ENCODE assay signal across 13 mouse cellular contexts in genomic region chr8:124375168-124375567, GRCm38 (mm10).
DNase-seq lines count a peak whose midpoint lies in the region; ATAC-seq and TF ChIP-seq lines count a peak whose summit lies in the region.
"Had no signal": no experiment of that assay in that cellular context is flagged by ENCODE, and none has a peak within 500 bp of the region (broad histone marks: within the 10 kb centered on the region; RNA-seq: fewer than 3 reads in every experiment).

No protein-coding gene starts in this region.

- no peak overlapping the region for H3K9ac ChIP-seq in heart, embryonic 15.5 days

- no peak overlapping the region for H3K4me2 ChIP-seq in heart, embryonic 15.5 days
- H3K4me2 ChIP-seq: limb, embryonic 12.5 days had no signal

- no peak overlapping the region for H3K4me3 ChIP-seq in heart, embryonic 15.5 days
- H3K4me3 ChIP-seq in olfactory bulb, adult 2 months (ENCODE audit: insufficient read depth, low read depth, low read length): no peak overlapping the region
- H3K4me3 ChIP-seq: heart, adult 2 months; limb, embryonic 12.5 days had no signal

- 55% methylated on average over 6 of the region's 6 CpGs for WGBS in heart, embryonic 15.5 days
- 64% methylated on average over 6 of the region's 6 CpGs for WGBS in olfactory bulb, adult 2 months

- H3K36me3 ChIP-seq in heart, embryonic 15.5 days: no peaks in the 10 kb centered on the region
- H3K36me3 ChIP-seq: limb, embryonic 12.5 days had no signal

- no peak for TF ChIP-seq POLR2A in olfactory bulb, adult 2 months (IDR thresholded peaks at IDR 0.05; ENCODE audit: insufficient read depth, low read depth, low read length)

- peak; percentile 48 for DNase-seq in adrenal gland, postnatal 10 days
- DNase-seq in adrenal gland, postnatal 4 days (ENCODE audit: low spot score in 2 of 2): no peak
- DNase-seq in heart, adult 8-10 months (ENCODE audit: low spot score): no peak
- peak; percentile 60 for DNase-seq in lung, postnatal 10 days
- no peak for DNase-seq in lung, adult 18-20 months
- no peak for DNase-seq in thymus, postnatal 4 days
- DNase-seq: kidney, postnatal 10 days; right cerebral cortex, postnatal 25 days had no signal

- no peak for TF ChIP-seq CTCF in olfactory bulb, adult 2 months (IDR thresholded peaks at IDR 0.05; ENCODE audit: insufficient read depth, low read depth, low read length)

- H3K9me3 ChIP-seq in heart, embryonic 15.5 days (replicated peaks): no peaks in the 10 kb centered on the region
- H3K9me3 ChIP-seq: limb, embryonic 12.5 days had no signal

- H3K27me3 ChIP-seq in heart, embryonic 15.5 days: no peaks in the 10 kb centered on the region
- H3K27me3 ChIP-seq: limb, embryonic 12.5 days had no signal

- ATAC-seq in heart, embryonic 15.5 days (replicated peaks; ENCODE audit: insufficient number of reproducible peaks, insufficient read depth, low FRiP score, low read depth): peak; percentile 55; the same call in 1 of the 2 replicates

- H3K27ac ChIP-seq in heart, embryonic 15.5 days: 0 out of 2 replicates have a peak overlapping the region, but pooled peaks have one; percentile 35
- peak overlapping the region; percentile 46; the same call in 1 of the 2 replicates for H3K27ac ChIP-seq in olfactory bulb, adult 2 months (ENCODE audit: insufficient read depth, low read depth, low read length)
- H3K27ac ChIP-seq: heart, adult 2 months; limb, embryonic 12.5 days; macrophage had no signal

- H3K4me1 ChIP-seq in heart, embryonic 15.5 days (replicated peaks): peaks cover 20% of the 10 kb centered on the region
- H3K4me1 ChIP-seq in olfactory bulb, adult 2 months (ENCODE audit: control insufficient read depth, insufficient read depth, low read length): peaks cover 35% of the 10 kb centered on the region
- H3K4me1 ChIP-seq: limb, embryonic 12.5 days had no signal

Comparison
In these comparisons a context has a peak if more than half of its experiments do, and no peak if none do; other contexts are left out.
1. DNase-seq: peak in adrenal gland, postnatal 10 days (single experiment) and lung, postnatal 10 days (single experiment); none in adrenal gland, postnatal 4 days (0 of 2), heart, adult 8-10 months (single experiment), lung, adult 18-20 months (0 of 2) and thymus, postnatal 4 days (single experiment).